Mouse (Mus musculus): ENCODE measurements around the gene 3110082I17Rik. TPM values are rescaled to one million over a fixed set of nuclear protein-coding genes. Genes with fewer than 3 reads are reported as not detected.

Gene 3110082I17Rik
- polyA plus RNA-seq, 1 experiment: 6.2 TPM

- H3K36me3 ChIP-seq (ENCODE audit: control insufficient read depth, insufficient read depth, low read length): no peaks in the 10 kb centered on the region
- H3K27me3 ChIP-seq (ENCODE audit: control insufficient read depth, insufficient read depth, low read length): no peaks in the 10 kb centered on the region
- WGBS: 67% methylated on average over 12 of the region's 12 CpGs
These were observed 17.9 kb downstream of the 3110082I17Rik start for GRCm38 (mm10) chr5:139442428-139442827.

GRCm38 (mm10) chr5:139441726-139442018, 18.7 kb downstream of the 3110082I17Rik start:
- TF ChIP-seq POLR2A (IDR thresholded peaks at IDR 0.05; ENCODE audit: low read depth, low read length): no peak
- TF ChIP-seq CTCF (IDR thresholded peaks at IDR 0.05; ENCODE audit: extremely low read depth, insufficient read length, insufficient replicate concordance, low read depth, low read length): no peak
- no peak overlapping the region for H3K4me3 ChIP-seq (ENCODE audit: low read depth, low read length)
- 85% methylated on average over 2 of the region's 2 CpGs for WGBS

More at GRCm38 (mm10) chr5:139442428-139442827, 17.9 kb downstream of the 3110082I17Rik start:
- Histone ChIP-seq H3K4me3 (ENCODE audit: low read depth, low read length) (no peak overlapping the region), H3K4me1 (ENCODE audit: control insufficient read depth, insufficient read depth, insufficient read length, low read length) (no peaks in the 10 kb centered on the region), H3K27ac (ENCODE audit: insufficient read depth, low read depth, low read length) (no peak overlapping the region)
- TF ChIP-seq POLR2A (IDR thresholded peaks at IDR 0.05; ENCODE audit: low read depth, low read length) (no peak), CTCF (IDR thresholded peaks at IDR 0.05; ENCODE audit: extremely low read depth, insufficient read length, insufficient replicate concordance, low read depth, low read length) (no peak)

GRCm38 (mm10) chr5:139440926-139441725, 19.2 kb downstream of the 3110082I17Rik start:
- H3K4me3 ChIP-seq (ENCODE audit: low read depth, low read length): no peak overlapping the region
- 92% methylated on average over 11 of the region's 11 CpGs for WGBS
- no peak for TF ChIP-seq CTCF (IDR thresholded peaks at IDR 0.05; ENCODE audit: extremely low read depth, insufficient read length, insufficient replicate concordance, low read depth, low read length)
- no peak for TF ChIP-seq POLR2A (IDR thresholded peaks at IDR 0.05; ENCODE audit: low read depth, low read length)
- no peaks in the 10 kb centered on the region for H3K36me3 ChIP-seq (ENCODE audit: control insufficient read depth, insufficient read depth, low read length)
- H3K27ac ChIP-seq (ENCODE audit: insufficient read depth, low read depth, low read length): no peak overlapping the region
- no peaks in the 10 kb centered on the region for H3K4me1 ChIP-seq (ENCODE audit: control insufficient read depth, insufficient read depth, insufficient read length, low read length)
- no peaks in the 10 kb centered on the region for H3K27me3 ChIP-seq (ENCODE audit: control insufficient read depth, insufficient read depth, low read length)

More at GRCm38 (mm10) chr5:139441726-139442018, 18.7 kb downstream of the 3110082I17Rik start:
- Histone ChIP-seq H3K4me1 (ENCODE audit: control insufficient read depth, insufficient read depth, insufficient read length, low read length) (no peaks in the 10 kb centered on the region), H3K27me3 (ENCODE audit: control insufficient read depth, insufficient read depth, low read length) (no peaks in the 10 kb centered on the region), H3K36me3 (ENCODE audit: control insufficient read depth, insufficient read depth, low read length) (no peaks in the 10 kb centered on the region), H3K27ac (ENCODE audit: insufficient read depth, low read depth, low read length) (no peak overlapping the region)

GRCm38 (mm10) chr5:139440451-139440850, 19.9 kb downstream of the 3110082I17Rik start:
- no peak for TF ChIP-seq CTCF (IDR thresholded peaks at IDR 0.05; ENCODE audit: extremely low read depth, insufficient read length, insufficient replicate concordance, low read depth, low read length)
- Histone ChIP-seq H3K27me3 (ENCODE audit: control insufficient read depth, insufficient read depth, low read length) (no peaks in the 10 kb centered on the region), H3K27ac (ENCODE audit: insufficient read depth, low read depth, low read length) (no peak overlapping the region), H3K4me3 (ENCODE audit: low read depth, low read length) (no peak overlapping the region), H3K36me3 (ENCODE audit: control insufficient read depth, insufficient read depth, low read length) (no peaks in the 10 kb centered on the region), H3K4me1 (ENCODE audit: control insufficient read depth, insufficient read depth, insufficient read length, low read length) (no peaks in the 10 kb centered on the region)
- WGBS: 79% methylated on average over 5 of the region's 5 CpGs

- TF ChIP-seq CTCF (IDR thresholded peaks at IDR 0.05; ENCODE audit: extremely low read depth, insufficient read length, insufficient replicate concordance, low read depth, low read length): no peak
- no peak for TF ChIP-seq POLR2A (IDR thresholded peaks at IDR 0.05; ENCODE audit: low read depth, low read length)
- Histone ChIP-seq H3K4me1 (ENCODE audit: control insufficient read depth, insufficient read depth, insufficient read length, low read length) (no peaks in the 10 kb centered on the region), H3K27ac (ENCODE audit: insufficient read depth, low read depth, low read length) (no peak overlapping the region), H3K4me3 (ENCODE audit: low read depth, low read length) (no peak overlapping the region), H3K36me3 (ENCODE audit: control insufficient read depth, insufficient read depth, low read length) (no peaks in the 10 kb centered on the region), H3K27me3 (ENCODE audit: control insufficient read depth, insufficient read depth, low read length) (no peaks in the 10 kb centered on the region)
- WGBS: 85% methylated on average over 12 of the region's 12 CpGs
These were observed 21.9 kb downstream of the 3110082I17Rik start for GRCm38 (mm10) chr5:139438440-139438839.

GRCm38 (mm10) chr5:139437769-139438168, 22.6 kb downstream of the 3110082I17Rik start:
- Histone ChIP-seq H3K27ac (ENCODE audit: insufficient read depth, low read depth, low read length) (no peak overlapping the region), H3K4me3 (ENCODE audit: low read depth, low read length) (no peak overlapping the region), H3K4me1 (ENCODE audit: control insufficient read depth, insufficient read depth, insufficient read length, low read length) (no peaks in the 10 kb centered on the region), H3K36me3 (ENCODE audit: control insufficient read depth, insufficient read depth, low read length) (no peaks in the 10 kb centered on the region), H3K27me3 (ENCODE audit: control insufficient read depth, insufficient read depth, low read length) (no peaks in the 10 kb centered on the region)
- 89% methylated on average over 4 of the region's 4 CpGs for WGBS
- TF ChIP-seq CTCF (IDR thresholded peaks at IDR 0.05; ENCODE audit: extremely low read depth, insufficient read length, insufficient replicate concordance, low read depth, low read length) (no peak), POLR2A (IDR thresholded peaks at IDR 0.05; ENCODE audit: low read depth, low read length) (no peak)

- Histone ChIP-seq H3K27ac (ENCODE audit: insufficient read depth, low read depth, low read length) (no peak overlapping the region), H3K36me3 (ENCODE audit: control insufficient read depth, insufficient read depth, low read length) (no peaks in the 10 kb centered on the region), H3K27me3 (ENCODE audit: control insufficient read depth, insufficient read depth, low read length) (no peaks in the 10 kb centered on the region), H3K4me3 (ENCODE audit: low read depth, low read length) (no peak overlapping the region), H3K4me1 (ENCODE audit: control insufficient read depth, insufficient read depth, insufficient read length, low read length) (peaks cover 10% of the 10 kb centered on the region; the same call in 1 of the 2 replicates)
- 62% methylated on average over 8 of the region's 8 CpGs for WGBS
- no peak for TF ChIP-seq POLR2A (IDR thresholded peaks at IDR 0.05; ENCODE audit: low read depth, low read length)
- no peak for TF ChIP-seq CTCF (IDR thresholded peaks at IDR 0.05; ENCODE audit: extremely low read depth, insufficient read length, insufficient replicate concordance, low read depth, low read length)
These were observed 25.4 kb downstream of the 3110082I17Rik start for GRCm38 (mm10) chr5:139434940-139435339.
